Mouse (Mus musculus) liver, adult 2 months (tissue): ENCODE data around the gene Plxna3. TPM values are rescaled to one million over a fixed set of nuclear protein-coding genes. Genes with fewer than 3 reads are reported as not detected.
A peak's percentile ranks its signal among the peaks of the same experiment; 100 is the strongest.
"Not testable (repeated sequence)": the region's sequence is repeated elsewhere in the genome, so short reads cannot be mapped to it uniquely, and the experiment has no call there.

Source experiments
- DNase-seq: peaks from one replicate; pipeline ENCODE4 v3.0.0-alpha.2; 2011; ENCODE audit warnings: low read depth, low spot score; ENCODE audit errors: extremely low read depth
- H3K27ac ChIP-seq: fragments of 200-500 bp; replicated peaks from 2 replicates; pipeline ENCODE4 v1.5.1; 2012; ENCODE audit warnings: low read depth, mild to moderate bottlenecking, control low read depth, inconsistent platforms, low read length; ENCODE audit not compliant: insufficient read depth
- H3K27me3 ChIP-seq: fragments of 200-500 bp; 2 replicates; pipeline ENCODE4 v1.6.1; 2012; ENCODE audit warnings: mild to moderate bottlenecking, moderate library complexity, low read length, inconsistent platforms; ENCODE audit not compliant: control insufficient read depth, insufficient read depth
- H3K36me3 ChIP-seq: fragments of 200-500 bp; 2 replicates; pipeline ENCODE4 v1.6.1; 2012; ENCODE audit warnings: low read length, inconsistent platforms; ENCODE audit not compliant: control insufficient read depth, insufficient read depth
- H3K4me1 ChIP-seq: fragments of 200-500 bp; 2 replicates; pipeline ENCODE4 v1.6.1; 2011; ENCODE audit warnings: low read length; ENCODE audit not compliant: control insufficient read depth, insufficient read depth
- H3K4me3 ChIP-seq: fragments of 200-500 bp; 2 replicates; pipeline ENCODE4 v1.5.1; 2011; ENCODE audit warnings: low read depth, mild to moderate bottlenecking, control low read depth, low read length, moderate library complexity; ENCODE audit not compliant: insufficient read depth
- H3K79me2 ChIP-seq: fragments of 200-500 bp; 2 replicates; pipeline ENCODE4 v1.6.1; 2012; ENCODE audit warnings: inconsistent platforms, mild to moderate bottlenecking, low read length, moderate library complexity; ENCODE audit not compliant: control insufficient read depth, insufficient read depth
- H3K9ac ChIP-seq: fragments of 200-500 bp; 2 replicates; pipeline ENCODE4 v1.6.1; 2012; ENCODE audit warnings: low read depth, mild to moderate bottlenecking, control low read depth, inconsistent platforms, low read length
- CTCF ChIP-seq: fragments of 200-500 bp; IDR thresholded peaks from 2 replicates; pipeline ENCODE4 v1.5.1; 2011; ENCODE audit warnings: low read depth, low read length, control low read depth
- POLR2A ChIP-seq: fragments of 200-500 bp; IDR thresholded peaks from 2 replicates; pipeline ENCODE4 v1.6.1; 2011; ENCODE audit warnings: low read length, control low read depth; ENCODE audit not compliant: insufficient read depth; ENCODE audit errors: extremely low read depth
- WGBS: fragments of 180-500 bp; shearing (Covaris S2); methylation state at CpG from one replicate; pipeline ENCODE4 v1.1.7; 2018; 5-methylcytosine and 5-hydroxymethylcytosine counted together
- polyA plus RNA-seq: library from polyadenylated mRNA; depleted of rRNA; stranded (reverse); fragments of >200 nt; gene quantifications from 2 replicates; pipeline ENCODE4 v1.2.3, GENCODE M21; 2012
- total RNA-seq: library from RNA; depleted of rRNA; stranded (reverse); fragments of >200 nt; gene quantifications from 2 replicates; pipeline ENCODE4 v1.2.3, GENCODE M21; 2014

The Plxna3 gene
- total and polyA plus RNA-seq, 2 experiments: 0.46 to 1.8 TPM

GRCm38 (mm10) chrX:74312540-74313464, 16.1 kb upstream of the Plxna3 start, which contains the start of gene Fam50a:
Fam50a (plus strand) TSS chrX:74313033.
- Histone ChIP-seq H3K4me1 (no peaks in the 10 kb centered on the region), H3K36me3 (peaks cover 23% of the 10 kb centered on the region), H3K27ac (peak within 1 kb of the TSS; percentile 80), H3K4me3 (peak within 1 kb of the TSS; percentile 92), H3K79me2 (no peaks in the 10 kb centered on the region), H3K27me3 (no peaks in the 10 kb centered on the region), H3K9ac (peak within 1 kb of the TSS; percentile 99)
- WGBS: 1% methylated on average over 52 of the region's 59 CpGs
- no peak for TF ChIP-seq CTCF
- TF ChIP-seq POLR2A: 0 out of 2 replicates have a peak, but pooled peaks have one; percentile 46
- DNase-seq: peak; percentile 77

GRCm38 (mm10) chrX:74329215-74329671, 377 bp downstream of the Plxna3 start:
- no peak for TF ChIP-seq POLR2A
- TF ChIP-seq CTCF: no peak
- no peaks in the 10 kb centered on the region for H3K36me3 ChIP-seq
- H3K27ac ChIP-seq: no peak overlapping the region
- peak overlapping the region; percentile 74; the same call in 1 of the 2 replicates for H3K4me3 ChIP-seq
- 18% methylated on average over 10 of the region's 10 CpGs for WGBS
- DNase-seq: no peak
- no peaks in the 10 kb centered on the region; the same call in 1 of the 2 replicates for H3K4me1 ChIP-seq
- H3K27me3 ChIP-seq: no peaks in the 10 kb centered on the region
- no peaks in the 10 kb centered on the region for H3K79me2 ChIP-seq
- H3K9ac ChIP-seq: peak overlapping the region; percentile 82

GRCm38 (mm10) chrX:74330166-74330930, 1.5 kb downstream of the Plxna3 start:
- DNase-seq: no peak
- H3K9ac ChIP-seq: no peak overlapping the region
- H3K4me3 ChIP-seq: no peak overlapping the region
- no peaks in the 10 kb centered on the region for H3K36me3 ChIP-seq
- TF ChIP-seq CTCF: no peak
- H3K4me1 ChIP-seq: no peaks in the 10 kb centered on the region; the same call in 1 of the 2 replicates
- WGBS: 65% methylated on average over 2 of the region's 2 CpGs
- H3K27me3 ChIP-seq: no peaks in the 10 kb centered on the region
- H3K27ac ChIP-seq: no peak overlapping the region
- H3K79me2 ChIP-seq: no peaks in the 10 kb centered on the region

GRCm38 (mm10) chrX:74352645-74353466, 24.0 kb downstream of the Plxna3 start:
- TF ChIP-seq POLR2A (no peak), CTCF (no peak)
- 0 out of 2 replicates have a peak overlapping the region, but pooled peaks have one; percentile 2 for H3K27ac ChIP-seq

GRCm38 (mm10) chrX:74353467-74353770, 24.6 kb downstream of the Plxna3 start, which contains the start of gene Lage3:
Lage3 (minus strand) TSS chrX:74353618.
- Histone ChIP-seq H3K9ac (peak within 1 kb of the TSS; percentile 37), H3K27ac (0 out of 2 replicates have a peak within 1 kb of the TSS, but pooled peaks have one; percentile 2), H3K36me3 (no peaks in the 10 kb centered on the region), H3K4me3 (peak within 1 kb of the TSS; percentile 56), H3K27me3 (no peaks in the 10 kb centered on the region), H3K79me2 (no peaks in the 10 kb centered on the region), H3K4me1 (peaks cover 4% of the 10 kb centered on the region; the same call in 1 of the 2 replicates)
- TF ChIP-seq POLR2A (peak; percentile 67), CTCF (no peak)
- WGBS: 0% methylated on average over 7 of the region's 22 CpGs
- peak; percentile 50 for DNase-seq

More at GRCm38 (mm10) chrX:74352645-74353466, 24.0 kb downstream of the Plxna3 start:
- Histone ChIP-seq H3K4me1 (peaks cover 4% of the 10 kb centered on the region; the same call in 1 of the 2 replicates), H3K4me3 (peak overlapping the region; percentile 56), H3K9ac (peak overlapping the region; percentile 37), H3K36me3 (no peaks in the 10 kb centered on the region), H3K79me2 (no peaks in the 10 kb centered on the region), H3K27me3 (no peaks in the 10 kb centered on the region)
- 7% methylated on average over 13 of the region's 13 CpGs for WGBS
- no peak for DNase-seq

- H3K4me1 ChIP-seq: not testable (repeated sequence)
Measured at GRCm38 (mm10) chrX:74357069-74357468, 28.2 kb downstream of the Plxna3 start.

More at GRCm38 (mm10) chrX:74357069-74357468, 28.2 kb downstream of the Plxna3 start:
- H3K4me3 ChIP-seq, H3K27me3 ChIP-seq, DNase-seq, H3K36me3 ChIP-seq, H3K9ac ChIP-seq, H3K79me2 ChIP-seq, H3K27ac ChIP-seq: not testable (repeated sequence)
- 85% methylated on average over 3 of the region's 3 CpGs for WGBS
